Mouse (Mus musculus): Measurements from ENCODE around the gene Col16a1. TPM values are rescaled to one million over a fixed set of nuclear protein-coding genes. Genes with fewer than 3 reads are reported as not detected.

The Col16a1 gene
- polyA plus RNA-seq, 1 experiment from 2014 or later = 5.1 TPM

DNA sequence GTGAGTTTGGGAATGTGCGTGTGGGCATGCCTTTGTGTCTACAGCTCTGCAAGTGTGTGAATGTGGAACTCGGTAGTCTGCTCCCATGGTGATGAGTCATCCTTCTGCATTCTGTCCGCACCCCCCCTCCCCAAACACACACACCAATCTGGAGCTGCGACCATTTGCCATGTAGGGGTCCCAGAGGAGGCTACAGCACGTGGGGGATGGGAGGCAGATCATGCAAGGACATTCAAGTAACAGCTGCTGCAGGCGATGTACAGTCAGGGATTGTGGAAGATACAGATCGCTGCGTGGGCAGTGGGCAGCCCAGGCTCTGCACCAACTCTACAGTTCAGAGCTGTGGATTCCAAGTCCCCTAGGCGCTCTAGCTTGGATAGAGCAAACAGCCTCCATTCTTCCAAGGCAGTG is 93.4 kb downstream of the Col16a1 start:
- no peak overlapping the region for H3K9ac ChIP-seq (replicated peaks)
- H3K9me3 ChIP-seq = no peaks in the 10 kb centered on the region
- no peak overlapping the region for H3K4me3 ChIP-seq
- peaks cover 43% of the 10 kb centered on the region for H3K27me3 ChIP-seq
- no peaks in the 10 kb centered on the region for H3K36me3 ChIP-seq
- no peak overlapping the region for H3K4me2 ChIP-seq (replicated peaks)
- H3K4me1 ChIP-seq = peaks cover 14% of the 10 kb centered on the region
- ATAC-seq (replicated peaks) = no peak
- 61% methylated on average over 9 of the region's 9 CpGs for WGBS
- no peak overlapping the region for H3K27ac ChIP-seq (replicated peaks)

GRCm38 (mm10) chr4:130141786-130142185 is 94.1 kb downstream of the Col16a1 start:
- H3K36me3 ChIP-seq = no peaks in the 10 kb centered on the region
- H3K9ac ChIP-seq (replicated peaks) = no peak overlapping the region
- no peak overlapping the region for H3K27ac ChIP-seq (replicated peaks)
- ATAC-seq (replicated peaks) = no peak
- H3K4me2 ChIP-seq (replicated peaks) = no peak overlapping the region
- H3K9me3 ChIP-seq = no peaks in the 10 kb centered on the region
- 44% methylated on average over 3 of the region's 3 CpGs for WGBS
- peaks cover 43% of the 10 kb centered on the region for H3K27me3 ChIP-seq
- H3K4me1 ChIP-seq = peaks cover 14% of the 10 kb centered on the region
- H3K4me3 ChIP-seq = no peak overlapping the region

- H3K9ac ChIP-seq (replicated peaks) = no peak overlapping the region
- H3K27me3 ChIP-seq = peaks cover 4% of the 10 kb centered on the region
- H3K9me3 ChIP-seq = no peaks in the 10 kb centered on the region
- H3K4me2 ChIP-seq (replicated peaks) = no peak overlapping the region
- no peak for ATAC-seq (replicated peaks)
- 85% methylated on average over 10 of the region's 10 CpGs for WGBS
- no peaks in the 10 kb centered on the region for H3K4me1 ChIP-seq
- H3K4me3 ChIP-seq = no peak overlapping the region
- H3K36me3 ChIP-seq = no peaks in the 10 kb centered on the region
- H3K27ac ChIP-seq (replicated peaks) = no peak overlapping the region
Measured at GRCm38 (mm10) chr4:130148405-130148804, 100.8 kb downstream of the Col16a1 start.

Other genes with a start within 250 kb of the Col16a1 start
- 315 and 320 TPM in 2 replicates for gene Ptp4a2, start 236.6 kb upstream of the Col16a1 start, polyA plus RNA-seq (2015; fragmentation: Nextera tagmentation; extraction: Ambion mirVana)
- not detected in 2 replicates for gene Spocd1, start 118.6 kb upstream of the Col16a1 start, polyA plus RNA-seq (2015; fragmentation: Nextera tagmentation; extraction: Ambion mirVana)
- 12.9 and 13.2 TPM in 2 replicates for gene Adgrb2, start 63.0 kb upstream of the Col16a1 start, polyA plus RNA-seq (2015; fragmentation: Nextera tagmentation; extraction: Ambion mirVana)
- 68.1 and 70.3 TPM in 2 replicates for gene Pef1, start 54.7 kb downstream of the Col16a1 start, polyA plus RNA-seq (2015; fragmentation: Nextera tagmentation; extraction: Ambion mirVana)
- gene Hcrtr1, start 91.5 kb downstream of the Col16a1 start, polyA plus RNA-seq (2015; fragmentation: Nextera tagmentation; extraction: Ambion mirVana) = 0.27 and 0.38 TPM in 2 replicates
- gene Tinagl1, start 127.3 kb downstream of the Col16a1 start, polyA plus RNA-seq (2015; fragmentation: Nextera tagmentation; extraction: Ambion mirVana) = 3.7 and 5.6 TPM in 2 replicates
- gene Gm853, start 174.6 kb downstream of the Col16a1 start, polyA plus RNA-seq (2015; fragmentation: Nextera tagmentation; extraction: Ambion mirVana) = 0.15 and 0.34 TPM in 2 replicates
- 87.4 and 97.3 TPM in 2 replicates for gene Serinc2, start 231.4 kb downstream of the Col16a1 start, polyA plus RNA-seq (2015; fragmentation: Nextera tagmentation; extraction: Ambion mirVana)

All from forebrain, embryonic 15.5 days (tissue).